Mouse (Mus musculus) layer of hippocampus, adult 11-12 months (tissue): ENCODE measurements around the gene Cfap77.

Experiments
- DNase-seq: peaks from one replicate; pipeline ENCODE4 v3.0.0; 2022; ENCODE audit warnings: low spot score

Gene Cfap77

GRCm38 (mm10) chr2:28907691-28908388 is 147.0 kb downstream of the Cfap77 start:
- no peak for DNase-seq

GRCm38 (mm10) chr2:28905561-28905960 is 149.3 kb downstream of the Cfap77 start:
- no peak for DNase-seq

GRCm38 (mm10) chr2:28904786-28905185 is 150.1 kb downstream of the Cfap77 start:
- DNase-seq, result no peak

- DNase-seq, result no peak
These were observed 151.0 kb downstream of the Cfap77 start for GRCm38 (mm10) chr2:28903871-28904270.

DNA sequence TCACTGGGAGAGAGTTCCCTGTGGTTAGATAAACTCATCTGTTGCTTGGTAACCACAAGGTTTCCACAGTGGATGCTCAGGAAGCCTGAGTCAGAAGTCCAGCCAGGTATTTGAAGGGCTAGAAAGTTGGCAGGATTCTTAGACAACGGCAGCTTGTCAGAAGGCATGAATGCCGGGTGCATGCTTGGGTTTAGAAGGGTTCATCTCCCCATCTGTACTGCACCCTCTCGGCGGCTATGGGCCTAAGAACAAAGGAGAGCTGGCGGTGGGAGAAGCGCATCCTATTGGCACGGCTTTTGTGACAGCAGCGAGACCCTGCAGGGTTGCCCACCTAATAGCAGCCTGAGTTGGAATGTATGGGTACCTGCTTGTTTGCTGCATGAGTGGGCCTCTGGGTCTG is 152.6 kb downstream of the Cfap77 start:
- DNase-seq, result no peak

GRCm38 (mm10) chr2:28897340-28897899 is 157.4 kb downstream of the Cfap77 start:
- no peak for DNase-seq

GRCm38 (mm10) chr2:28895876-28896275 is 159.0 kb downstream of the Cfap77 start:
- DNase-seq, result no peak

- no peak for DNase-seq
These were observed 161.3 kb downstream of the Cfap77 start for GRCm38 (mm10) chr2:28893526-28893925.

- DNase-seq, result no peak
These were observed 162.1 kb downstream of the Cfap77 start for GRCm38 (mm10) chr2:28892796-28893195.

GRCm38 (mm10) chr2:28884914-28885313 is 170.0 kb downstream of the Cfap77 start:
- DNase-seq, result no peak

DNA sequence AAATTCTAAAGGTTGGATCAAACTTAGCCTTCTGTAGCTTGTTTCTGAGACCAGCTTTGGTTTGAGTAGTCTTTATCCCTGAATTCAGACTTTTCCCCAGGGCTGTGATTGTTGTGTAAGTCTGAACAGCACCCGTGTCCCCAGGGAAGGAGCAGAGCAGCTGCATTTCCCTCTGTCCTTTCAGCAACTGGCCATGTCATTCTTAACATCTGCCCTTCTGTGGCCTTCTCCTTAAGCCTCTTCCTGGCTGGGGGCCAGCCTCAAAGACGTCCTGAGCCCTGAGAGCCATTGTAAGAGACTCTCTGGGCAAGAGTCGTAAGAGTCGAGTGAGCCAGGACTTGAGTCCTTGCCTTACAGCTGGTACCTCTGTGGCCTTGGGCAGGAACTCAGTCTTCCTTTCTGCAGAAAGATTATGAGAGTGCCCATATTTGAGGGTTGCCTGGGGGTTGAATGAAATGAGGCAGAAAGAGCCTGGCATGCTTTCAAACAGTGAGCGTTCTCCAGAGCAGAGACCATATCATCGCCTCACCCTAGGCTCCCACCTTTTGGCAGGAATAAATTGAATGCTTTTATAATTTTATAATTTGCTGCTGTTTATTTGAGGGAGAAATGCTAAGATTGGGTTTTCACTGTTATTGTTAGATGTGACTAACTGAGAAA is 171.9 kb downstream of the Cfap77 start:
- no peak for DNase-seq

DNA sequence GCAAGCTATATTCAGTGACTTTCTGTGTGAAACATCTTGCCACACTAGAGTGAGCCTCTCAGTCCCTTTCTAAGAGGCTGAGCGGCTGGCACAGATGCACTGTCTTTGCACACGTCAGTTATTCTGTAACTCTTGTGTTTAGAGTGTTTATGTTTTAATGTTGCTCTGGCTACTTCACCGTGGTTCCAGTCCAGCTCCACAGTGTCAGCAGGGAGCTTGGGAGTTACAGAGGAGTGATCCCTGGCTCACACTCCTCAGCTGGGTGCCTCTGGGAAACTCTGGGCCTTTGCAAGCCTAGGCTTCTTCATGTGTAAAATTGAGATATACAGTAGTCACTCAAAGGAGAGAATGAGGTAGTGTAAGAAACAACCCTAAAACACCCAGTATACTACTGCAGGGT is 172.8 kb downstream of the Cfap77 start:
- no peak for DNase-seq

- DNase-seq, result no peak
These were observed 173.6 kb downstream of the Cfap77 start for GRCm38 (mm10) chr2:28881275-28881674.
